Mouse (Mus musculus) lung, embryonic 15.5 days (tissue): Measurements from ENCODE around the gene Gpr55. TPM values are rescaled to one million over a fixed set of nuclear protein-coding genes. Genes with fewer than 3 reads are reported as not detected.

ENCODE experiments used
- ATAC-seq: fragments of 200-750 bp; cut with Nextera tagmentation; 2 replicates; pipeline ENCODE4 v1.8.0; 2017; ENCODE audit warnings: moderate number of reproducible peaks, borderline replicate concordance; ENCODE audit not compliant: low FRiP score, low TSS enrichment; ENCODE audit errors: extremely low read depth
- H3K27ac ChIP-seq: fragments of 300-500 bp; sonication (generic); 2 replicates; pipeline ENCODE4 v1.5.1; 2015; ENCODE audit warnings: moderate library complexity, mild to moderate bottlenecking, inconsistent platforms
- H3K27me3 ChIP-seq: fragments of 300-500 bp; sonication (generic); 2 replicates; pipeline ENCODE4 v1.6.1; 2015; ENCODE audit warnings: inconsistent platforms
- H3K36me3 ChIP-seq: fragments of 300-500 bp; sonication (generic); 2 replicates; pipeline ENCODE4 v1.6.1; 2015; ENCODE audit warnings: inconsistent platforms
- H3K4me1 ChIP-seq: fragments of 300-500 bp; sonication (generic); 2 replicates; pipeline ENCODE4 v1.6.1; 2015; ENCODE audit warnings: inconsistent platforms
- H3K4me2 ChIP-seq: fragments of 300-500 bp; sonication (generic); 2 replicates; pipeline ENCODE4 v1.6.1; 2015; ENCODE audit warnings: inconsistent platforms, mild to moderate bottlenecking, moderate library complexity
- H3K4me3 ChIP-seq: fragments of 300-500 bp; sonication (generic); 2 replicates; pipeline ENCODE4 v1.5.1; 2015; ENCODE audit warnings: mild to moderate bottlenecking, inconsistent platforms
- H3K9ac ChIP-seq: fragments of 300-500 bp; sonication (generic); 2 replicates; pipeline ENCODE4 v1.6.1; 2015; ENCODE audit warnings: inconsistent platforms
- H3K9me3 ChIP-seq: fragments of 300-500 bp; sonication (generic); 2 replicates; pipeline ENCODE4 v1.6.1; 2016; ENCODE audit warnings: inconsistent platforms
- WGBS: fragments of 180-500 bp; shearing (Covaris S2); methylation state at CpG from one replicate; pipeline ENCODE4 v1.1.7; 2015; 5-methylcytosine and 5-hydroxymethylcytosine counted together
- polyA plus RNA-seq: library from polyadenylated mRNA; unstranded; fragments of >200 nt; fragmentation: Nextera tagmentation; extraction: Ambion mirVana; gene quantifications from 2 replicates; pipeline ENCODE4 v1.2.1, GENCODE M21; 2015

The Gpr55 gene
- polyA plus RNA-seq, 1 experiment from 2014 or later = 0.09 TPM

DNA sequence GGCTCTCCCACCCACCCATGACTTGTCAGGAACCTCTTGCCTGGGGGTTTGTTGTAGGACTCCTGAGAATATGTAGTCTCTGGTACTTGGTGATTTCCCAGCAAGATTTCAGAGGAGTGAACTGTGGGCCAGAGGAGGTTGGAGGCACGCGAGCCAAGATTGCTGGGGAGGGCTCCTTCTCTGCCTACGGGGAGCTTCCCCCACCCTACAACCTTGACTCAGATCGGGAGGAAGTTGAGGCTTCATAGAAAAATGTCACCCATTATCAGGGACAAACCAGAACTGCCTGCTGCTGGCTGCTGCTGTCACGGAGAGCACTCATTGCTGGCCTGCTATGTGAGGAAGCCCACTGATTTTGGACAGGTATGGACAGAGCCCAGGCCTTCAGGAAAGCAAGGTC lies 3.5 kb downstream of the Gpr55 start:
- H3K4me2 ChIP-seq = no peak overlapping the region
- H3K4me1 ChIP-seq = no peaks in the 10 kb centered on the region
- H3K36me3 ChIP-seq = no peaks in the 10 kb centered on the region
- H3K9me3 ChIP-seq = no peaks in the 10 kb centered on the region
- no peak overlapping the region for H3K4me3 ChIP-seq
- no peak overlapping the region for H3K27ac ChIP-seq
- H3K27me3 ChIP-seq = no peaks in the 10 kb centered on the region
- no peak overlapping the region for H3K9ac ChIP-seq
- ATAC-seq = 0 out of 2 replicates have a peak, but pooled peaks have one; percentile 14
- 62% methylated on average over 5 of the region's 5 CpGs for WGBS

GRCm38 (mm10) chr1:85955150-85955549 lies 5.7 kb downstream of the Gpr55 start:
- no peaks in the 10 kb centered on the region for H3K9me3 ChIP-seq
- no peaks in the 10 kb centered on the region for H3K36me3 ChIP-seq
- 66% methylated on average over 3 of the region's 3 CpGs for WGBS
- no peaks in the 10 kb centered on the region for H3K4me1 ChIP-seq
- no peak overlapping the region for H3K27ac ChIP-seq
- ATAC-seq = no peak
- no peaks in the 10 kb centered on the region for H3K27me3 ChIP-seq
- no peak overlapping the region for H3K4me2 ChIP-seq
- H3K9ac ChIP-seq = no peak overlapping the region
- H3K4me3 ChIP-seq = no peak overlapping the region

DNA sequence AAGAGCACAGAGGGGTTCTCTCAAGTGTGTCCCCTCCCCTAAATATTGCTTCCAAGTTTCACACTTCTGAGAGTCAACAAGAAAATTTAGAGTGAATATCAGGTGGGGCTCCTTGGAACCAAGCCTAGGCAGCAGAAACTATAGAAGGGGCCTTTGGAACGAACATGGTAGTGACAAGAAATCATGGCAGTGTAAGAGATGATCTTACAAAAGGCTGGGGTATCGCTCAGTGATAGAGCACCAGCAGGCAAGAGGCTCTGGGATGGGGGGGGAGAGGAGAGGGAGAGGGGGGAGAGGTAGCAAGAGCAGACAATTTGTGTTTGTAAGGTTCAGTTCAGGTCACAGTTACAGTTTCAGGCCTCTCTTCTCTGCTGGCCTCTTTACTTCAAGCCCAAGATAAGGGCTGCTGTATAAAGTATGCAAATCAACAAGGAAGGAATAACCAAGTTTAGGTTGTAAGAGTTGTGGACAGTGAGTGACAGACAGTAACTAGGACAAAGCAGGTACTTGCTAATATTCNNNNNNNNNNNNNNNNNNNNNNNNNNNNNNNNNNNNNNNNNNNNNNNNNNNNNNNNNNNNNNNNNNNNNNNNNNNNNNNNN lies 11.6 kb downstream of the Gpr55 start:
- Histone ChIP-seq H3K4me1 (no peaks in the 10 kb centered on the region), H3K27ac (no peak overlapping the region), H3K9ac (no peak overlapping the region), H3K4me2 (no peak overlapping the region), H3K27me3 (no peaks in the 10 kb centered on the region), H3K36me3 (no peaks in the 10 kb centered on the region), H3K9me3 (no peaks in the 10 kb centered on the region), H3K4me3 (no peak overlapping the region)
- WGBS = 89% methylated on average over 2 of the region's 2 CpGs
- no peak for ATAC-seq

GRCm38 (mm10) chr1:85942318-85942717 lies 18.5 kb downstream of the Gpr55 start:
- WGBS = 72% methylated on average over 8 of the region's 8 CpGs
- Histone ChIP-seq H3K4me3 (no peak overlapping the region), H3K36me3 (no peaks in the 10 kb centered on the region), H3K27me3 (no peaks in the 10 kb centered on the region), H3K4me1 (no peaks in the 10 kb centered on the region), H3K27ac (no peak overlapping the region), H3K9ac (no peak overlapping the region), H3K4me2 (no peak overlapping the region), H3K9me3 (no peaks in the 10 kb centered on the region)
- ATAC-seq = no peak

GRCm38 (mm10) chr1:85937323-85937722 lies 23.5 kb downstream of the Gpr55 start:
- H3K4me1 ChIP-seq = peaks cover 18% of the 10 kb centered on the region
- H3K4me3 ChIP-seq = no peak overlapping the region
- no peak overlapping the region for H3K27ac ChIP-seq
- H3K36me3 ChIP-seq = no peaks in the 10 kb centered on the region
- H3K9ac ChIP-seq = no peak overlapping the region
- WGBS = 59% methylated on average over 1 of the region's 1 CpGs
- no peak for ATAC-seq
- no peaks in the 10 kb centered on the region for H3K27me3 ChIP-seq
- H3K9me3 ChIP-seq = no peaks in the 10 kb centered on the region
- H3K4me2 ChIP-seq = no peak overlapping the region

GRCm38 (mm10) chr1:85936265-85936664 lies 24.5 kb downstream of the Gpr55 start:
- Histone ChIP-seq H3K4me2 (no peak overlapping the region), H3K27ac (no peak overlapping the region), H3K9ac (no peak overlapping the region), H3K27me3 (no peaks in the 10 kb centered on the region), H3K4me1 (peaks cover 18% of the 10 kb centered on the region), H3K4me3 (no peak overlapping the region), H3K36me3 (no peaks in the 10 kb centered on the region), H3K9me3 (no peaks in the 10 kb centered on the region)
- 61% methylated on average over 6 of the region's 6 CpGs for WGBS
- no peak for ATAC-seq

DNA sequence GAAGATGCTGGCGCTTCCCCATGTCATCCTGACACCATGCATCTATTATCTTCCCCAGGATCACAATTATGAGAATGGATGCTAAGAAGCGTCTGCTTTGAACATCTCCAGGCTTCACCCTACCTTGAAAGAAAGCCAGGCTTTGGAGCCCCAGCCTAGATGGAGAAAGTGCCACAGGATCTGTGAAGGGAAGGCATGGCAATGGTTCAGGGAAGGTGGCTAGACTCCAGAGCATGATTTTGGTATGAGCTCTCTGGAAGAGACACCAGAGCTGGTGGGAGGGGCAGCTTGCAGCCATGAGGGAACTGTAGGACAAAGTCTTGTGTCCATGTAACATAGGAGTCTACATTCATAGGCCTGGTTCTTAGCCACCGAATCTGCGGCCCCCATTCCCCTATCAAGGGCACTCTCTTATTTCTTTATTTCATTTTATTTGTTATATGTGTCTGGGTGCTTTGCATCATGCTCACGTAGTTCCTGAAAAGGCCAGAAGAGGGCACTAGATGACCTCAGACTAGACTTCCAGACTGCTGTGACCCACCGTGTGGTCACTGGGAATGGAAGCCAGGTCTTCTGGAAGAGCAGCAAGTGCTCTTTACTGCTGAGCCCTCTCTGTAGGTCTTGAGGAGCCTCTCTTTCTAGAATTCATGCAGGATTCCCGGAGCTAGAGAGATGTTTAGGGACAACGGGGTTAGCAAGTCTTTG lies 25.5 kb downstream of the Gpr55 start:
- Histone ChIP-seq H3K36me3 (no peaks in the 10 kb centered on the region), H3K27me3 (no peaks in the 10 kb centered on the region), H3K4me3 (no peak overlapping the region), H3K4me2 (no peak overlapping the region), H3K27ac (no peak overlapping the region), H3K4me1 (peaks cover 18% of the 10 kb centered on the region), H3K9me3 (no peaks in the 10 kb centered on the region), H3K9ac (no peak overlapping the region)
- ATAC-seq = no peak
- 58% methylated on average over 8 of the region's 8 CpGs for WGBS

DNA sequence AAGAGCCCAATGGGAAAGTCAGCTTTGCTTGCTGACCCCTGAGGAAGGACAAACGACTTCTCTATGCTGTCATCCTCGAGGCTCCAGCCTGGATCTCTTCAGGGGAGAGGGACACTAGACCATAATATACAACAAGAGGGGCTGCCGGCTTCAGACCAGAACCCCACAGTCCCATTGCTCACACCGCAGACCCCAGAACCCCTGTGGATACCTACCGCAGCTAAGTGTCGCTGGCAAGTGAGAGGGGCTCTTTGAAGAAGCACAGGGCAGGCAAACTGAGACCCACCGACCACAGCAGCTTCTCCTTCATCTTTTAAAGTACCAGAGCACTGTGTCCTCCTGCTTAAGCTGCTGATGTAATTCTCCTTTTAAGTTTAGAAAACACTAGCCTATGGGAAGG lies 26.2 kb downstream of the Gpr55 start:
- Histone ChIP-seq H3K9me3 (no peaks in the 10 kb centered on the region), H3K27me3 (no peaks in the 10 kb centered on the region), H3K27ac (no peak overlapping the region), H3K9ac (no peak overlapping the region), H3K4me2 (no peak overlapping the region), H3K4me3 (no peak overlapping the region), H3K4me1 (peaks cover 18% of the 10 kb centered on the region), H3K36me3 (no peaks in the 10 kb centered on the region)
- no peak for ATAC-seq
- 24% methylated on average over 7 of the region's 7 CpGs for WGBS

DNA sequence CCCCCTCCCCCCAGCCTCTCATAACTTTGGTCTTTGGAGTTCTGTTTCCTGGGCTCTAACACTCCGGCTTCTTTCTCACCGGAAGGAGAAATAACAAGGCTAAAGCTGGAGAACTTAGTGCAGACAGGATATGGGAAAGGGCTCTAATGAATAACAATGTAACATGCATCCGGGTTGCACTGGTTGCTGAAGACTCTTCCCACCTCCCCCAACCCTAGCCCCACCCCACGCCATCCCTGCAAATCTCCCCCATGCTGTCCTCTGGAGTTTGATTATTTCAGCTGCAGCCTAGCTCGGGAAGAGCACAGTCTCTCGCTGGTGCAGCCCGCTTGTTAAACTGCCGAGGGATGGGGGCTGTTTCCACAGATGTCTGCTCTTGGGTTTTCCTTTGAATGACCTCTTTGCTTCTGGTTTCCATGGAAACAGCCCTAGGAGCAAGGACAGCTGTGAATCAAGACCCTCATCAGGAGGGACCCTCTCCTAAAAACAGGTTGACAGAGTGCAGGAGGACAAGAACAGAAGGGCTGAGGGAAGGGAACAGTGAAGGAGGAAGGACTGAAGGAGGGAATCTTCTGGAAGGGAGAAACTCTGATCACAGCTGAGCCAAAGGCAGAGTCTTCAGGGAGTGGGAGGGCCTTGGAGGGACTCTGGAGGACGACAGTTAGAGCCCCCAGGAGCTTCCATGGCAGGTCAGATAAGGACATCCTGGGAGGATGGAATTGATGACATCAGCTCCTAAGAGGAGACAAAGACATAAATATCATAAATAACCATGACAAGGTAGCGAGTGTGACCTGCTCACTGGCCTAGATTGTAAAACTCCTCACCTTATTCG lies 27.0 kb downstream of the Gpr55 start:
- H3K27me3 ChIP-seq = no peaks in the 10 kb centered on the region
- H3K4me2 ChIP-seq = peak overlapping the region; percentile 21
- H3K4me1 ChIP-seq = peaks cover 18% of the 10 kb centered on the region
- 0 out of 2 replicates have a peak overlapping the region, but pooled peaks have one; percentile 48 for H3K27ac ChIP-seq
- no peak overlapping the region for H3K9ac ChIP-seq
- H3K4me3 ChIP-seq = no peak overlapping the region
- 15% methylated on average over 11 of the region's 11 CpGs for WGBS
- H3K9me3 ChIP-seq = no peaks in the 10 kb centered on the region
- H3K36me3 ChIP-seq = no peaks in the 10 kb centered on the region
- ATAC-seq = peak; percentile 43; the same call in 1 of the 2 replicates

GRCm38 (mm10) chr1:85933226-85933625 lies 27.6 kb downstream of the Gpr55 start:
- no peak overlapping the region for H3K9ac ChIP-seq
- 0 out of 2 replicates have a peak overlapping the region, but pooled peaks have one; percentile 48 for H3K27ac ChIP-seq
- H3K4me3 ChIP-seq = no peak overlapping the region
- H3K36me3 ChIP-seq = no peaks in the 10 kb centered on the region
- H3K4me2 ChIP-seq = peak overlapping the region; percentile 21; the same call in 1 of the 2 replicates
- ATAC-seq = no peak
- H3K27me3 ChIP-seq = no peaks in the 10 kb centered on the region
- H3K4me1 ChIP-seq = peaks cover 24% of the 10 kb centered on the region
- WGBS = 4% methylated on average over 7 of the region's 7 CpGs
- H3K9me3 ChIP-seq = no peaks in the 10 kb centered on the region

DNA sequence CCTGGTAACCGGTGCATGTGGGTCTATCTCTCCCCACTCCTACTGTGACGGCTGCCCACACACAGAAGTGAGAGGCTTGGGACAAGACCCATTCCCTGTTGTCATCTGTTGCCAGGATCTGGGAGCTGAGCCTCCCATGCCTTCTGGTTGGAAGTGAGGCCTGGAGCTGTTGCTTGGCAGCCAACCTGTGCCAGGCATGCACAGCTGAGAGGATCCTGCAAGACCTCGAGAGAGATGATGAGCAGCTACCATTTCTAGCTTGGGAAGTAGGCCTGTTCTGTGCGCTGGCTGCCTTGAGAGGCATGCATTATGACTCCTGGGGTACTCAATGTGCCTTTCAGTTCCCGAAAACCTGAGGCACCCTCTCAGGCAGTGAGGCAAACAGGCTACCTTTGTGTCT lies 29.6 kb downstream of the Gpr55 start:
- no peak overlapping the region for H3K9ac ChIP-seq
- no peaks in the 10 kb centered on the region for H3K9me3 ChIP-seq
- no peak overlapping the region for H3K4me3 ChIP-seq
- H3K4me2 ChIP-seq = no peak overlapping the region
- H3K27me3 ChIP-seq = no peaks in the 10 kb centered on the region
- WGBS = 76% methylated on average over 5 of the region's 5 CpGs
- ATAC-seq = no peak
- no peaks in the 10 kb centered on the region for H3K36me3 ChIP-seq
- H3K27ac ChIP-seq = no peak overlapping the region
- peaks cover 28% of the 10 kb centered on the region for H3K4me1 ChIP-seq

- no peak overlapping the region for H3K4me3 ChIP-seq
- no peak overlapping the region for H3K4me2 ChIP-seq
- H3K9me3 ChIP-seq = no peaks in the 10 kb centered on the region
- 81% methylated on average over 6 of the region's 6 CpGs for whole genome bisulfite sequencing
- no peak overlapping the region for H3K27ac ChIP-seq
- no peak for ATAC-seq
- no peaks in the 10 kb centered on the region for H3K27me3 ChIP-seq
- H3K9ac ChIP-seq = no peak overlapping the region
- no peaks in the 10 kb centered on the region for H3K36me3 ChIP-seq
- peaks cover 28% of the 10 kb centered on the region for H3K4me1 ChIP-seq
Measured at GRCm38 (mm10) chr1:85929406-85929805, 31.4 kb downstream of the Gpr55 start.
